Mouse (Mus musculus): ENCODE measurements around the gene Gm20388. TPM values are rescaled to one million over a fixed set of nuclear protein-coding genes. Genes with fewer than 3 reads are reported as not detected.

Gene Gm20388
- polyA plus RNA-seq, 1 experiment from 2014 or later = 2.5 TPM

DNA sequence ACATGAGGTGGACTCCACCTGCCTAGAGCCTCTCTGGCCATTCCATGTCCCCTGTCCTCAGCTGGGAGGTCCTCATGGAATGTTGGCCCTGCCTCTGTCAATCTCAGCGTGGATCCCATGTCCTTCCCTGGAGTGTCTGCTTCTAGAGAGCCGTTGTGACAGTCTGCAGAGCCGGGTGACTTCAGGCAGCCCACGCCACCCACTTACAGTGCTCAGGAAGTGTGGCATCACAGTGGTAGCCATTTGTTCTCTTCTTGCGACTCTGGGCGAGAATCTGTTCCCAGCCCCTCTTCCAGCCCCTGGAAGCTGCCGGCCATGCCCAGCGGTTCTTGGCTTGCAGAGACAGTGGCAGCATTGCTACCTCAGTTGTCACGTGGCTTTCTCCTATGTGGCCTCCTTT is 509.0 kb downstream of the Gm20388 start:
- Histone ChIP-seq H3K9me3 (replicated peaks) (no peaks in the 10 kb centered on the region), H3K4me3 (no peak overlapping the region), H3K27ac (no peak overlapping the region), H3K27me3 (ENCODE audit: low read depth, poor library complexity, severe bottlenecking) (peaks cover 28% of the 10 kb centered on the region), H3K4me1 (peaks cover 100% of the 10 kb centered on the region), H3K36me3 (no peaks in the 10 kb centered on the region)
- 79% methylated on average over 9 of the region's 9 CpGs for WGBS
- no peak for DNase-seq (ENCODE audit: low spot score)

- Histone ChIP-seq H3K27me3 (ENCODE audit: low read depth, poor library complexity, severe bottlenecking) (peaks cover 24% of the 10 kb centered on the region), H3K4me3 (no peak overlapping the region), H3K9me3 (replicated peaks) (no peaks in the 10 kb centered on the region), H3K36me3 (no peaks in the 10 kb centered on the region), H3K4me1 (peaks cover 100% of the 10 kb centered on the region), H3K27ac (peak overlapping the region; percentile 27)
- 78% methylated on average over 5 of the region's 5 CpGs for WGBS
- no peak for DNase-seq (ENCODE audit: low spot score)
These were observed 509.6 kb downstream of the Gm20388 start for GRCm38 (mm10) chr8:120420226-120420625.

- WGBS = 1% methylated on average over 9 of the region's 9 CpGs
- Histone ChIP-seq H3K27ac (peak overlapping the region; percentile 68), H3K9me3 (replicated peaks) (no peaks in the 10 kb centered on the region), H3K4me3 (no peak overlapping the region), H3K4me1 (peaks cover 100% of the 10 kb centered on the region), H3K36me3 (no peaks in the 10 kb centered on the region), H3K27me3 (ENCODE audit: low read depth, poor library complexity, severe bottlenecking) (peaks cover 24% of the 10 kb centered on the region)
- no peak for DNase-seq (ENCODE audit: low spot score)
These were observed 511.0 kb downstream of the Gm20388 start for GRCm38 (mm10) chr8:120421638-120422037.

DNA sequence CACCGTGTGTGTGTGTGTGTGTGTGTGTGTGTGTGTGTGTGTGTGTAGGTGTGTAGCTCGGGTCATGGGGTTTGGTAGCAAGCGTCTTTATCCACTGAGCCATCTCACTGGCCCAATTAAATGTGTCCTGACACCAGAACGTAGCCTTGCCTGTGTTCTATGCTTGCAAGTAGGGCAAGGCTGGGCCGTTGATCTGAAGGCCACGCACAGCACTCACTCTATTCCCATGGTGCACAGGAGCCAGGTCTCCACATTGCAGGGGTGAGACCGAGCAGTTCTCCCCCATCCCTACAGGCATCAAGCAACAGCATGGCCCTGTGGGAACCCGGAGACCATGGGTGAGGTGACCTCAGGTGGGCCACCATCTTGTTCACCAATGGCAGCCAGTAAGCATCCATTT is 511.6 kb downstream of the Gm20388 start:
- peaks cover 100% of the 10 kb centered on the region for H3K4me1 ChIP-seq
- WGBS = 80% methylated on average over 8 of the region's 8 CpGs
- 0 out of 2 replicates have a peak overlapping the region, but pooled peaks have one; percentile 78 for H3K27ac ChIP-seq
- H3K36me3 ChIP-seq = no peaks in the 10 kb centered on the region
- H3K27me3 ChIP-seq (ENCODE audit: low read depth, poor library complexity, severe bottlenecking) = peaks cover 24% of the 10 kb centered on the region
- H3K9me3 ChIP-seq (replicated peaks) = no peaks in the 10 kb centered on the region
- H3K4me3 ChIP-seq = no peak overlapping the region
- no peak for DNase-seq (ENCODE audit: low spot score)

GRCm38 (mm10) chr8:120423576-120423975 is 512.9 kb downstream of the Gm20388 start:
- peaks cover 100% of the 10 kb centered on the region for H3K4me1 ChIP-seq
- 47% methylated on average over 7 of the region's 7 CpGs for WGBS

DNA sequence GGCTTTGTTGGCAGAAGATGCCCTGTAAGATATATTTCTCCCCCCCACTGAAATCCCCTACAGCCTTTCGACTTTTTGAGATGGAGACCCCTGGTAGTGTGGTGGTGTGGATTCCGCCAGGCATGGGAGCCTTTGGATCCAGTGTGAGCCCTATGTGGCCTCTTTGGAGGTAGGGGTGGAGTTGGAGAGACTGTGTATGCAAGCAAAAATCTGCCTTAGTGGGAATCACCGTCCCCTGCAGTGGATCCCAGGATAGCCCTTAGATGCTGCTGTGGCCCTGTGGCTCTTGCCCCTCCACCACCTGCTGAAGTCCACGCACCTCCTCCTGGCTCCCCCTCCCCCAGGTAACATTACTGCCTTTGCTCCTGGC is 514.2 kb downstream of the Gm20388 start:
- H3K27me3 ChIP-seq (ENCODE audit: low read depth, poor library complexity, severe bottlenecking) = peaks cover 9% of the 10 kb centered on the region
- H3K27ac ChIP-seq = peak overlapping the region; percentile 78
- peak overlapping the region; percentile 25; the same call in 1 of the 2 replicates for H3K4me3 ChIP-seq
- H3K4me1 ChIP-seq = peaks cover 94% of the 10 kb centered on the region
- no peaks in the 10 kb centered on the region for H3K36me3 ChIP-seq
- no peak for DNase-seq (ENCODE audit: low spot score)
- no peaks in the 10 kb centered on the region for H3K9me3 ChIP-seq (replicated peaks)
- 27% methylated on average over 4 of the region's 4 CpGs for WGBS

More at GRCm38 (mm10) chr8:120423576-120423975, 512.9 kb downstream of the Gm20388 start:
- Histone ChIP-seq H3K27ac (peak overlapping the region; percentile 78; the same call in 1 of the 2 replicates), H3K9me3 (replicated peaks) (no peaks in the 10 kb centered on the region), H3K4me3 (no peak overlapping the region), H3K36me3 (no peaks in the 10 kb centered on the region), H3K27me3 (ENCODE audit: low read depth, poor library complexity, severe bottlenecking) (peaks cover 19% of the 10 kb centered on the region)
- DNase-seq (ENCODE audit: low spot score) = no peak

DNA sequence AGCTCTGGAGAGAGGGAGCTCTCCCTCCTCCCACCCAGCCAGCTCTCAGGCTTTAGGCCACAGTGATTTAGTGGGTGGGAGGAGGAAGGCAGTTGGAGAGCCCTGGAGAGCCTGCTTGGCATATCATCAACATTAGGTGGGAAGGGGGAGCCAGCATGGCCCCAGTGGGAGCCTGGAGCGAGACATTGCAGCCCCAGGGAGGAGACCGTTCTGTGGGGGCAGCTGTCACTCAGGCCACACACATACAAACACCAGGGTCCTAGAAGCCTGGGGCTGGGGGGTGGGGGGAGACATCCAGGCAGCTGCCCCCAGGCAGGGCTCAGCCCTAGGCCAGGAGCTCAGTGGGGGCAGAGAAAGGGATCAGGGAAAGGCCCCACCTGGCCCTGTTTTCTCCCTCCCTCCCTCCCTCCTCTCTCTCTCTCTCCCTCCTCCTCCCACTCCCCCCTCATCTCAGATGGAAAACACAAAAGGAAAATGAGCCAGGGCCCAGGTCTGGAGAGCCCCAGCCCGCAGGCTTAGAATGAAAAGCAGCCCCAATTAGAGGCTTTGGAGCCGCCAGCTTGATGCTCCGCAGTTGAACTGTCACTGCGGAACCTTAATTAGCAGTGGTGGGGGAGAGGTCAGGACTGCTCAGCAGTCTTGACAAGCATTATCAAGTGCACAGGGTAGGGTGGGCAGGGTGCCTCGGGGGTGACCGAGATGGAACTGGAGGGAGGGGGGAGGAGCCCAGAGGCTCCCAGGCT is 514.7 kb downstream of the Gm20388 start:
- H3K36me3 ChIP-seq = no peaks in the 10 kb centered on the region
- peaks cover 93% of the 10 kb centered on the region for H3K4me1 ChIP-seq
- no peaks in the 10 kb centered on the region for H3K9me3 ChIP-seq (replicated peaks)
- H3K27ac ChIP-seq = peak overlapping the region; percentile 78
- WGBS = 2% methylated on average over 8 of the region's 8 CpGs
- H3K4me3 ChIP-seq = peak overlapping the region; percentile 25
- peak; percentile 67 for DNase-seq (ENCODE audit: low spot score)
- H3K27me3 ChIP-seq (ENCODE audit: low read depth, poor library complexity, severe bottlenecking) = peaks cover 4% of the 10 kb centered on the region; the same call in 1 of the 2 replicates

DNA sequence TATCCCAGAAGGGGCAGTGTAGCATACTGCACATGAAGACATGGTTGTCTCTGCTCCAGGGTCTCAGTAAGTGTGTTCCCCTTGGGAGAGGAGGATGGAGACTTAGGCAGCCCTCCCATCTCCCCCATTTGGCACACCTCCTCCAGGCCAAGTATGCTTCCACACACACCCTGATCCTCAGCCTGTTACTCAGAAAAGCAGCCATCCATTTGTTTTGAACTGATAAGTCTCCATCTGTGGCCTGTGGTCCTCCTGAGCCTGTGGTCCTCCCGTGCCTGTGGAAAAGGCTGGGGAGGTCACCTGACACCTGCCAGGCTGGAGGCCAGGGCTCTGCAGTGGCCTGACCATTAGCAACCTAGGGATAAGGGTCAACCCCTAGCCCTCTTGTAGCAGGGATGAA is 515.5 kb downstream of the Gm20388 start:
- WGBS = 31% methylated on average over 1 of the region's 1 CpGs
- H3K27ac ChIP-seq = peak overlapping the region; percentile 78
- 0 out of 2 replicates have a peak, but pooled peaks cover 4% of the 10 kb centered on the region for H3K27me3 ChIP-seq (ENCODE audit: low read depth, poor library complexity, severe bottlenecking)
- no peaks in the 10 kb centered on the region for H3K36me3 ChIP-seq
- no peaks in the 10 kb centered on the region for H3K9me3 ChIP-seq (replicated peaks)
- H3K4me3 ChIP-seq = no peak overlapping the region; the same call in 1 of the 2 replicates
- H3K4me1 ChIP-seq = peaks cover 92% of the 10 kb centered on the region
- DNase-seq (ENCODE audit: low spot score) = no peak

GRCm38 (mm10) chr8:120426622-120427385 is 516.2 kb downstream of the Gm20388 start:
- WGBS = 53% methylated on average over 20 of the region's 20 CpGs
- Histone ChIP-seq H3K27ac (peak overlapping the region; percentile 78), H3K4me1 (peaks cover 88% of the 10 kb centered on the region), H3K27me3 (ENCODE audit: low read depth, poor library complexity, severe bottlenecking) (0 out of 2 replicates have a peak, but pooled peaks cover 4% of the 10 kb centered on the region), H3K4me3 (no peak overlapping the region), H3K9me3 (replicated peaks) (no peaks in the 10 kb centered on the region), H3K36me3 (no peaks in the 10 kb centered on the region)
- no peak for DNase-seq (ENCODE audit: low spot score)

DNA sequence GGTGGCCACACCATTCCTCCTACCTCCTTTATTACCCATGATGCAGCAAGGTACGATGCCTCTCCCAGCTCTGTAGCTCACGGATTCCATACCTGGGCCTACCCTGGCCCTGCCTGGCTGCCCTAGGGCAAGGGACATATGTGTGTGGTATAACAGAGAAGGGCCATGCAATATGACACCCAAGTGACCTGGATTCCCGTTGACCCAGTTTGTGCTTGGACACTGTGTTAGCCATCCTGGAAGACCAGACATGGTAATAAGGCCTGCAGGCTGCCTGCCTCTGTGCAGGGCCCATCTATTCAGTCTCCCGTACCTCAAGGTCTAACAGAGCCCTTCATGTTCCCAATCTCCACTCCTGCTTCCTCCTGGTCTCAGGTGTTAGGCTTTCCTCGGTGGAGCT is 517.9 kb downstream of the Gm20388 start:
- peaks cover 84% of the 10 kb centered on the region for H3K4me1 ChIP-seq
- H3K36me3 ChIP-seq = 0 out of 2 replicates have a peak, but pooled peaks cover 4% of the 10 kb centered on the region
- H3K27ac ChIP-seq = peak overlapping the region; percentile 14
- no peak for DNase-seq (ENCODE audit: low spot score)
- H3K4me3 ChIP-seq = no peak overlapping the region
- 71% methylated on average over 5 of the region's 5 CpGs for WGBS
- no peaks in the 10 kb centered on the region for H3K9me3 ChIP-seq (replicated peaks)
- H3K27me3 ChIP-seq (ENCODE audit: low read depth, poor library complexity, severe bottlenecking) = 0 out of 2 replicates have a peak, but pooled peaks cover 4% of the 10 kb centered on the region

DNA sequence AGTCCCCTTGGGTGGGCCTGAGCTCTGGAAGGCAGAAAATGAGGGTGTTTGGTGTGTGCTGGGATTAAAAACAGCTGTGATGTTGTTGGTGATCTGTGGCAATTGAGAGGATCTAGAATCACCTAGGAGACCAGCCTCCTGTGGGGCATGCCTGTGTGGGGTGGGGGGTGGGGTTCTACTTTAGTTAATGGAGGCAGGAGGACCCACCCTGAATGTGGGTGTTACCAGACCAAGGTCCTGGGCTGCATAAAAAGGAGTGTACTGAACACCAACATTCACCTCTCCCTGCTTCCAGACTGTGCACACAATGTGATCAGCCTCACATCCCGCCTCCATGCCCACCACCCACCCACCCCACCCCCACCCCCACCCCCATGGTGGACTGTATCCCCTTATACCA is 518.5 kb downstream of the Gm20388 start:
- H3K4me1 ChIP-seq = peaks cover 78% of the 10 kb centered on the region
- H3K36me3 ChIP-seq = 0 out of 2 replicates have a peak, but pooled peaks cover 8% of the 10 kb centered on the region
- no peak overlapping the region for H3K4me3 ChIP-seq
- 0 out of 2 replicates have a peak, but pooled peaks cover 4% of the 10 kb centered on the region for H3K27me3 ChIP-seq (ENCODE audit: low read depth, poor library complexity, severe bottlenecking)
- no peaks in the 10 kb centered on the region for H3K9me3 ChIP-seq (replicated peaks)
- WGBS = 92% methylated on average over 1 of the region's 1 CpGs
- H3K27ac ChIP-seq = peak overlapping the region; percentile 14; the same call in 1 of the 2 replicates
- DNase-seq (ENCODE audit: low spot score) = no peak

GRCm38 (mm10) chr8:120431042-120431441 is 520.4 kb downstream of the Gm20388 start:
- Histone ChIP-seq H3K27me3 (ENCODE audit: low read depth, poor library complexity, severe bottlenecking) (peaks cover 19% of the 10 kb centered on the region), H3K4me3 (no peak overlapping the region), H3K9me3 (replicated peaks) (no peaks in the 10 kb centered on the region), H3K27ac (peak overlapping the region; percentile 27; the same call in 1 of the 2 replicates), H3K4me1 (peaks cover 76% of the 10 kb centered on the region), H3K36me3 (0 out of 2 replicates have a peak, but pooled peaks cover 8% of the 10 kb centered on the region)
- WGBS = 84% methylated on average over 12 of the region's 12 CpGs
- no peak for DNase-seq (ENCODE audit: low spot score)

- peaks cover 76% of the 10 kb centered on the region for H3K4me1 ChIP-seq
- no peak overlapping the region for H3K27ac ChIP-seq
- H3K27me3 ChIP-seq (ENCODE audit: low read depth, poor library complexity, severe bottlenecking) = peaks cover 33% of the 10 kb centered on the region
- 78% methylated on average over 7 of the region's 7 CpGs for WGBS
- 0 out of 2 replicates have a peak, but pooled peaks cover 8% of the 10 kb centered on the region for H3K36me3 ChIP-seq
- no peaks in the 10 kb centered on the region for H3K9me3 ChIP-seq (replicated peaks)
- no peak for DNase-seq (ENCODE audit: low spot score)
- no peak overlapping the region for H3K4me3 ChIP-seq
These were observed 521.8 kb downstream of the Gm20388 start for GRCm38 (mm10) chr8:120432438-120432837.
